Mouse (Mus musculus): Measurements from ENCODE around the gene 1110002E22Rik. TPM values are rescaled to one million over a fixed set of nuclear protein-coding genes. Genes with fewer than 3 reads are reported as not detected.
A peak's percentile ranks its signal among the peaks of the same experiment; 100 is the strongest.

The 1110002E22Rik gene
- total and polyA plus RNA-seq, 2 experiments from 2014 or later: 0.07 to 0.19 TPM

DNA sequence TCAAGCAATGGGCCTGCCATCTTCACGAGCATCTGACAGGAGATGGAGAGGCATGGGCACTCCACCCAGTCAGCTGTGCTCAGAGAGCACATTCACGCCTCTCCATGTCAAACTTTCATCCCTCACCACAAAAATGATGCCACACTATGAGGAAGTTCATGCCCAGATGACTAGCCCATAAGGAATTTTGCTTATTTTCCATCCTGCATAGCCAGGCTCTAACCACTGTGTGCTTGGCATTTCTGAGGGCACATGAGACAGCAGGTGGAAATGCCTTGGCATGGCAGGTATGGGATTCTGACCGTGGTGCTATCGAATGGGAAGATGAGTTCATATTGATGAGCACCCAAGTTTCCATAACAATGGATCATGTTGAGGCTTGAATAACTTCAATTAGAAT lies 38.8 kb downstream of the 1110002E22Rik start:
- WGBS: 91% methylated on average over 4 of the region's 4 CpGs
- ATAC-seq (no peak), DNase-seq (no peak)

GRCm38 (mm10) chr3:138105056-138105455 lies 40.2 kb downstream of the 1110002E22Rik start:
- no peak for ATAC-seq
- Histone ChIP-seq H3K4me3 (ENCODE audit: low read depth, low read length) (no peak overlapping the region), H3K27me3 (ENCODE audit: insufficient read depth, low read length) (no peaks in the 10 kb centered on the region), H3K4me1 (ENCODE audit: insufficient read depth) (no peaks in the 10 kb centered on the region), H3K36me3 (ENCODE audit: insufficient read depth) (no peaks in the 10 kb centered on the region), H3K4me2 (ENCODE audit: low read depth) (no peak overlapping the region), H3K27ac (ENCODE audit: low read depth, low read length) (peak overlapping the region; percentile 40; the same call in 1 of the 2 replicates), H3K9me3 (ENCODE audit: low read length) (no peaks in the 10 kb centered on the region), H3K9ac (no peak overlapping the region)
- no peak for TF ChIP-seq CTCF (IDR thresholded peaks at IDR 0.05; ENCODE audit: low read depth)
- 56% methylated on average over 5 of the region's 5 CpGs for WGBS
- DNase-seq: no peak

More for the DNA sequence above, 38.8 kb downstream of the 1110002E22Rik start:
- Histone ChIP-seq H3K9ac (no peak overlapping the region), H3K4me2 (ENCODE audit: low read depth) (no peak overlapping the region), H3K36me3 (ENCODE audit: insufficient read depth) (no peaks in the 10 kb centered on the region), H3K27me3 (ENCODE audit: insufficient read depth, low read length) (no peaks in the 10 kb centered on the region), H3K9me3 (ENCODE audit: low read length) (no peaks in the 10 kb centered on the region), H3K27ac (ENCODE audit: low read depth, low read length) (no peak overlapping the region), H3K4me1 (ENCODE audit: insufficient read depth) (no peaks in the 10 kb centered on the region), H3K4me3 (ENCODE audit: low read depth, low read length) (no peak overlapping the region)
- no peak for TF ChIP-seq CTCF (IDR thresholded peaks at IDR 0.05; ENCODE audit: low read depth)

DNA sequence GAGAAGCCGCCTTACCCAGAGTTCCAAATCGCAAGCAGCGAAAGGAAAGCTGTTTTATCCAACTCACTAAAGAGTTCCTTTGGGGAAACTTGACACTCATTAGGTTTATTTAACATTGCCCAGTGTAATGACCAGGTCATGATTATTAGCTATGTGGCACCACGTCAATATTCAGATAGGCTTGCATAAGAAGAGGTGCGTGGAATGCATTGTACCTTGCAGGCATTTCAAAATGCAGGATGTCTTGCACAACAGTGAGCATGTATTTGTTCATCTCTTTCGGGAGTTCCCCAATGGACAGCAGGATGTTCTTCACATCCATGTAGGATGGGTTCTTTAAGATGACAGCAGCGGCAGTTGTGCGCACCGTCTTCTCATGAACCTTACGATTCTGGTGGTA lies 42.0 kb downstream of the 1110002E22Rik start:
- ATAC-seq: no peak
- TF ChIP-seq CTCF (IDR thresholded peaks at IDR 0.05; ENCODE audit: low read depth): no peak
- no peak overlapping the region for H3K4me2 ChIP-seq (ENCODE audit: low read depth)

DNA sequence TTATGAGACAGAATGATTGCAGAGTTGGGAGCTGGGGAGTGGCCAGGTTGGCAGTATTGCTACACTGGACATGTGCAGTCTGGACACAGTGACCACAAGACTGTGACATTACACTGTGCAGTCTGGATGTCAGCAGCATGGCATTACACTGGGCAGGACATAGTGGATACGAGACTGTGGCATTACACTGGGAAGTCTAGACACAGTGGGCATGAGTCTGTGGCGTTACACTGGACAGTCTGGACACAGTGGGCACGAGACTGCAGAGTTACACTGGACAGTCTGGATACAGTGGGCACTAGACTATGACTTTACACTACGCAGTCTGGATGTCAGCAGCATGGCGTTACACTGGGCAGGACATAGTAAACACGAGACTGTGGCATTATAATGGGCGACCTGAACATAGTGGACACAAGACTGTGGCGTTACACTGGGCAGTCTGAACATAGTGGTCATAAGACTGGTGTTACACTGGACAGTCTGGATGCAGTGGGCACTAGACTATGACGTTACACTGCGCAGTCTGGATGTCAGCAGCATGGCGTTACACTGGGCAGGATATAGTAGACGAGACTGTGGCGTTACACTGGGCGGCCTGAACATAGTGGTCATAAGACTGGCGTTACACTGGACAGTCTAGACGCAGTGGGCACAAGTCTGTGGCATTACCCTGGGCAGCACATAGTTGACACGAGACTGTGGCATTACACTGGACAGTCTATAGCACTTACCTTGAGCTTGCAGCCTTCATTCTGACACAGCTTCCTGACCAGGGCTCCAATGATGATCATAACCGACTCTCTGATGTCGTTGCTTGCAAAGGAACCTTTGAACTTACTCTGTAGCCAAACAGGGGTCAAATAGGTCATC lies 46.3 kb downstream of the 1110002E22Rik start:
- Histone ChIP-seq H3K9me3 (ENCODE audit: low read length) (no peaks in the 10 kb centered on the region), H3K4me3 (ENCODE audit: low read depth, low read length) (no peak overlapping the region), H3K27me3 (ENCODE audit: insufficient read depth, low read length) (no peaks in the 10 kb centered on the region), H3K27ac (ENCODE audit: low read depth, low read length) (no peak overlapping the region), H3K36me3 (ENCODE audit: insufficient read depth) (no peaks in the 10 kb centered on the region), H3K9ac (no peak overlapping the region), H3K4me2 (ENCODE audit: low read depth) (no peak overlapping the region), H3K4me1 (ENCODE audit: insufficient read depth) (no peaks in the 10 kb centered on the region)
- ATAC-seq (no peak), DNase-seq (no peak)
- WGBS: 94% methylated on average over 19 of the region's 19 CpGs
- no peak for TF ChIP-seq CTCF (IDR thresholded peaks at IDR 0.05; ENCODE audit: low read depth)

More for the DNA sequence above, 42.0 kb downstream of the 1110002E22Rik start:
- Histone ChIP-seq H3K4me3 (ENCODE audit: low read depth, low read length) (no peak overlapping the region), H3K4me1 (ENCODE audit: insufficient read depth) (no peaks in the 10 kb centered on the region), H3K27me3 (ENCODE audit: insufficient read depth, low read length) (no peaks in the 10 kb centered on the region), H3K27ac (ENCODE audit: low read depth, low read length) (no peak overlapping the region), H3K36me3 (ENCODE audit: insufficient read depth) (no peaks in the 10 kb centered on the region), H3K9me3 (ENCODE audit: low read length) (no peaks in the 10 kb centered on the region), H3K9ac (no peak overlapping the region)
- DNase-seq: no peak
- WGBS: 93% methylated on average over 10 of the region's 10 CpGs

DNA sequence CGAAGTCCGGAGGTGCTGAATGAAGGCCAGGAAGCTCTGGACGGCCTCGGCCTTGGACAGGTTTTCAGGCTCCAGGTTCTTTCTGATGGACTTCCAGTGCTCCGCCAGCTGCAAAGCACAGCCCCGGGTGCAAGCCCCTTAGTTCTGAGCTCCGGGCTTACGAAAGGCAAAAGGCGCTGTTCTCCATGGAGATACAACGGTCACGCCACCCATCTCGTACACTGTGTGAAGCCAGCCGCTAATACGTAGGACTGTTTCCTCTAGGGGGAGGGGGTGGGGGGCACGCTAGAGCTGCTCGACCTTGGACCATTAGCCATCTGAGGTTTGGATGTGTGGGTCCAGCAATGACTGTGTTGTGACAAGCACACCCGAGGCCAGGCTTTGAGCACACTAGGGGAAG lies 49.3 kb downstream of the 1110002E22Rik start:
- Histone ChIP-seq H3K4me2 (ENCODE audit: low read depth) (no peak overlapping the region), H3K4me3 (ENCODE audit: low read depth, low read length) (no peak overlapping the region), H3K9ac (no peak overlapping the region), H3K9me3 (ENCODE audit: low read length) (no peaks in the 10 kb centered on the region), H3K27me3 (ENCODE audit: insufficient read depth, low read length) (no peaks in the 10 kb centered on the region), H3K27ac (ENCODE audit: low read depth, low read length) (no peak overlapping the region), H3K36me3 (ENCODE audit: insufficient read depth) (no peaks in the 10 kb centered on the region), H3K4me1 (ENCODE audit: insufficient read depth) (no peaks in the 10 kb centered on the region)
- DNase-seq (no peak), ATAC-seq (no peak)
- no peak for TF ChIP-seq CTCF (IDR thresholded peaks at IDR 0.05; ENCODE audit: low read depth)
- 87% methylated on average over 17 of the region's 17 CpGs for WGBS

GRCm38 (mm10) chr3:138116871-138117270 lies 52.0 kb downstream of the 1110002E22Rik start:
- 82% methylated on average over 4 of the region's 4 CpGs for WGBS
- Histone ChIP-seq H3K4me3 (ENCODE audit: low read depth, low read length) (no peak overlapping the region), H3K4me1 (ENCODE audit: insufficient read depth) (no peaks in the 10 kb centered on the region), H3K4me2 (ENCODE audit: low read depth) (no peak overlapping the region), H3K36me3 (ENCODE audit: insufficient read depth) (no peaks in the 10 kb centered on the region), H3K27ac (ENCODE audit: low read depth, low read length) (no peak overlapping the region), H3K9me3 (ENCODE audit: low read length) (no peaks in the 10 kb centered on the region), H3K27me3 (ENCODE audit: insufficient read depth, low read length) (no peaks in the 10 kb centered on the region), H3K9ac (no peak overlapping the region)
- DNase-seq (no peak), ATAC-seq (no peak)
- TF ChIP-seq CTCF (IDR thresholded peaks at IDR 0.05; ENCODE audit: low read depth): no peak

DNA sequence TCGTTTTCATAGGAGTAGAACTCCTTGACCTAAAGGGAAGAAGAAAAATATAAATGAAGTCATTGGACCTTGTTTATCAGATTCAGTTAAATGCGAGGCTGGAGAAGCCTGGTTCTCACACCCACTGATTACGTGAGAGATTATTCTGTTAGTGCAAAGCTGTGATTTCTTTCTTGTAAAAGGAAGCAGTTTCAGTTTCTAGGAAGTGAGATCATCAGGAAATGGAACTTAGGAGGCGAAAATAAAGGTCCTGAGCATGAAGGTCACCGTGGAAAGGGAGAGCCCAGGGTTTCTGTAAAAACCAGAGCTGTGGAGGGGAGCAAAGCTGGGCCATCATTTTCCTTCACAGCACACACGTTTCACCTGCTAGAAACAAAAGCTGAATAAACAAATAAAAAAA lies 53.5 kb downstream of the 1110002E22Rik start:
- Histone ChIP-seq H3K4me1 (ENCODE audit: insufficient read depth) (no peaks in the 10 kb centered on the region), H3K27me3 (ENCODE audit: insufficient read depth, low read length) (no peaks in the 10 kb centered on the region), H3K36me3 (ENCODE audit: insufficient read depth) (no peaks in the 10 kb centered on the region), H3K27ac (ENCODE audit: low read depth, low read length) (no peak overlapping the region), H3K9ac (no peak overlapping the region), H3K9me3 (ENCODE audit: low read length) (no peaks in the 10 kb centered on the region), H3K4me2 (ENCODE audit: low read depth) (no peak overlapping the region), H3K4me3 (ENCODE audit: low read depth, low read length) (no peak overlapping the region)
- WGBS: 73% methylated on average over 6 of the region's 6 CpGs
- ATAC-seq: no peak
- no peak for TF ChIP-seq CTCF (IDR thresholded peaks at IDR 0.05; ENCODE audit: low read depth)
- DNase-seq: no peak
